Mouse (Mus musculus): ENCODE measurements around the gene Akap2.

The Akap2 gene

DNA sequence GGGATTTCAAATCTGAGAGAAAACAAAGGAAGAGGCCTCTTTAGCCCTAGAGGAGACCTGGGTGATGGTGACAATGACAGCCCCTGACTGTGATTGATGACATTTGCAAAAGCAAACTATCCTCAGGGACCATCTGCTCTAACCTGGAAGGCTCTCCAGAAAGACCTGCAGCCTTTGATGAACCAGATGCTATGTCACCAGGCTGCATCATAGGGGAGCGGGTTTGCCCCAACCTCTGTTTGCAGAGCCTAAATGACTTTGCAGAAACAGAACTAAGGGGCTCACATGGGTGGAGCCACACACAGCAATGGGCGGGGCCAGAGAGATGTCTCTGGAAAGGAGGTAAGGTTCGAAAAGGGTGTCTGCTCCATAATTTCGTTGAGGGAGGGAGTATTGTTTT is 115.6 kb downstream of the Akap2 start:
- no peak for DNase-seq (ENCODE audit: low spot score)

DNA sequence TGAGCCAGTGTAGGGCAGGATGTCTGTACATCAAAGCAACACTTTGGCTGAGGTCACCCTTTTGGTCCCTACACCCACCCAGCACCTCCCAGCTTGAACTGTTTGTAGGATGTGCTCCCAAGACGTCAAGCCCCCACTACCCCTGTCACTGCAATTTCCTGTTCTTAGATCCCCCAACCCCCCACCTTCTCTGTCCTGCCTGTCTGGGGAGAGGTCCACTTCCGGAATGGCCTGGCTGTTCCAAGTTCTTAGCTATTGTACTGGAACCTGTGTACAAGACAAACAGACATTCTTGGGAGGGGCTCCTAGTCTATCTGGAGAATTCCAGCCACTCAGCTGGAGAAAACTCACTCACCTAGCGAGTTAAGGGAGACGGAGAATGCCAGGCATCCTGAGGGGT is 116.7 kb downstream of the Akap2 start:
- no peak for DNase-seq (ENCODE audit: low spot score)

GRCm38 (mm10) chr4:57837089-57837488 is 119.6 kb downstream of the Akap2 start:
- DNase-seq (ENCODE audit: low spot score): no peak

- DNase-seq (ENCODE audit: low spot score): no peak
These were observed 121.9 kb downstream of the Akap2 start for GRCm38 (mm10) chr4:57839343-57839742.

DNA sequence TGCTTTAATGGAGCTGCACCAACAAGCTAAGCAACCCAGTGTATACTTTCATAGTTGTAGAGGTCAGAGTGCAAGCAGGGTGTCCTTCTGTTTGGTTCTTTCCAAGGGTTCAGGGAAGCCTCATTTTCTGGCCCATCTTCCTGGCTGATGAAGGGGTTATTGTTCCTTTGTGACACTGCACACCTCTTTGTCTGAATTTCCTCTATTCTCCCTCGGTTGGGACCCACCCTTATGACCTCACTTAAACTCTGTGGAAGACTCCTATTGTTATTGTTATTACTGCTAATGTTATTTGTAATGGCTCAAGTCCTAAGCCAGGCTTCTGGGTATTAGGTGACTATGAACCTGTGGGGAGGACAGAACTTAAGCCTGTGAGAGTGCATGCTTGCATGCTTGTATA is 124.5 kb downstream of the Akap2 start:
- no peak for DNase-seq (ENCODE audit: low spot score)

DNA sequence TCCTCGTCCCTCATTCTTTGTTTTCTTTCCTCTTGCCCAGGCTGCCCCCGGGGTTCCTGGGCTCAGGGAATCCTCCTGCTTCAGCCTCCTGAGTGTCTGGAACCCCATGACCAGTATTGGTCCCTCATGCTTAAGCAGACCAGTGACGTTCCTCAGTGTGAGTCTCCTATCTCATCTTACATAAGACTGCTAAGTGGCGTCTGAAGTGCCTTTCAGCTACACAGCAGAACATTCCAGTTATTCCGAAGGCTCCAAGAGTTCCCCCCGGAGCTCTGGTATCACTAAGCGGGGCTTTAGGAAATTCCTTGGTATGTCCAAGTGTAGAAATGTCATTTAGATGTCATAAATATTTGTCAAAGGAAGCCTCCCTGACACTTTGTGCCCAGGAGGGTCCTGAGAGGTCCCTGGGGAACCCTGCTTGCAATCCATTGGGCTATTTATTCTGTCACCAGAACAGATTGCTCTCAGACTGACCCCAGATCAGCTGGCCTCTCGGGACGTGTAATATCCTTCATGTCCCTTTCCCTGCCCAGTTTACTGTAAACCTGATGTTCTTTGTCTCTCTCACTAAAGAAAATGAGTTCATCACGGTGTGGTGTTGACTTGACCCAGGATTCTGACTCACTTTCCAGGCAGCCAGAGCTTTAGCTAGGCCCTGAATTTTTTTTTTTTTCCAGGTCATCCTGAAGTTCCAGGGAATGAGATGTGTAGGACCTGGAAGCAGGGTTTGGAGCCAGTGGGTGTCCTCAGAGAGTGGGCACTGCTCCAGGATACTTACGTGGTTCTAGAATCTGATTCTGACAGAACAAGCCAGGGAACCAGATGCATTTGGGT is 125.2 kb downstream of the Akap2 start:
- no peak for DNase-seq (ENCODE audit: low spot score)

- no peak for DNase-seq (ENCODE audit: low spot score)
These were observed 127.6 kb downstream of the Akap2 start for GRCm38 (mm10) chr4:57845031-57845431.

GRCm38 (mm10) chr4:57845541-57846210 is 128.2 kb downstream of the Akap2 start:
- DNase-seq (ENCODE audit: low spot score): no peak

- no peak for DNase-seq (ENCODE audit: low spot score)
These were observed 129.0 kb downstream of the Akap2 start for GRCm38 (mm10) chr4:57846381-57846990.

DNA sequence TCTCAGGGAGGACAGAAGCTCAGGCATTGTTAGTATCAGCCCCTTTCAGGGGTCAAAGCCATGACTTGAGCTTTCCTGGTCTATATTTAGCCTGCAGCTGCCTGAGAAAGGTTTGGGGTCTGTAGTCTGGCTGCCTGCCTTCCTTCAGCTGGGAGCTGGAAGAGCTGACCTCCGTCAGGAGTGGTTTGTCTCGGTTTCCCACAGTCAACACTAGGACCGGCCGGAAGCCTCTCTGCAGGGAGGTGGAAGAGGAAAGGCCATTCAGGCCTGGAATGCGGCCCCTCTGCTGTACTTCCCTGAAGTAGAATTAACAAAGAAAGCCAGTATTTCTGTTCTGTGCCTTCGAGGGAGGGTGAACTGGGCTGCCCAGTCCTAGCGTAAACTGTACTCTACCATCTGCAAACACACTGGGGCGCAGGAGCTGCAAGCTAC is 129.6 kb downstream of the Akap2 start:
- no peak for DNase-seq (ENCODE audit: low spot score)

GRCm38 (mm10) chr4:57847676-57848075 is 130.2 kb downstream of the Akap2 start:
- no peak for DNase-seq (ENCODE audit: low spot score)

- no peak for DNase-seq (ENCODE audit: low spot score)
These were observed 132.0 kb downstream of the Akap2 start for GRCm38 (mm10) chr4:57849465-57849864.

GRCm38 (mm10) chr4:57851731-57852130 is 134.3 kb downstream of the Akap2 start:
- no peak for DNase-seq (ENCODE audit: low spot score)

- DNase-seq (ENCODE audit: low spot score): no peak
These were observed 135.1 kb downstream of the Akap2 start for GRCm38 (mm10) chr4:57852461-57853040.

GRCm38 (mm10) chr4:57854181-57854580 is 136.7 kb downstream of the Akap2 start:
- no peak for DNase-seq (ENCODE audit: low spot score)

DNA sequence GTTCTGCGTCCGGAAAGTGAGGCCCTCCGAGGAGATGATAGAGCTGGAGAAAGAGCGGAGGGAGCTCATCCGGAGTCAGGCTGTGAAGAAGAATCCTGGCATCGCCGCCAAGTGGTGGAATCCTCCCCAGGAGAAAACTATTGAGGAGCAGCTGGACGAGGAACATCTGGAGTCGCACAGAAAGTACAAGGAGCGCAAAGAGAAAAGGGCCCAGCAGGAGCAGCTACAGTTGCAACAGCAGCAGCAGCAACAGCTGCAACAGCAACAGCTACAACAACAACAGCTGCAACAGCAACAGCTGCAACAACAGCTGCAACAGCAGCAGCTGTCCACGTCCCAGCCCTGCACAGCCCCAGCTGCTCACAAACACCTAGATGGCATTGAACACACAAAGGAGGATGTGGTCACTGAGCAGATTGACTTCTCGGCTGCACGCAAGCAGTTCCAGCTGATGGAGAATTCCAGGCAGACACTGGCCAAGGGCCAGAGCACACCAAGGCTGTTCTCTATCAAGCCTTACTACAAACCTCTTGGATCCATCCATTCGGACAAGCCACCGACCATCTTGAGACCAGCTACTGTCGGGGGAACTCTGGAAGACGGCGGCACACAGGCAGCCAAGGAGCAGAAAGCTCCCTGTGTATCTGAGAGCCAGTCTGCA is 138.0 kb downstream of the Akap2 start:
- no peak for DNase-seq (ENCODE audit: low spot score)

GRCm38 (mm10) chr4:57856673-57857072 is 139.2 kb downstream of the Akap2 start:
- DNase-seq (ENCODE audit: low spot score): no peak

GRCm38 (mm10) chr4:57860204-57860611 is 142.8 kb downstream of the Akap2 start:
- DNase-seq (ENCODE audit: low spot score): no peak

DNA sequence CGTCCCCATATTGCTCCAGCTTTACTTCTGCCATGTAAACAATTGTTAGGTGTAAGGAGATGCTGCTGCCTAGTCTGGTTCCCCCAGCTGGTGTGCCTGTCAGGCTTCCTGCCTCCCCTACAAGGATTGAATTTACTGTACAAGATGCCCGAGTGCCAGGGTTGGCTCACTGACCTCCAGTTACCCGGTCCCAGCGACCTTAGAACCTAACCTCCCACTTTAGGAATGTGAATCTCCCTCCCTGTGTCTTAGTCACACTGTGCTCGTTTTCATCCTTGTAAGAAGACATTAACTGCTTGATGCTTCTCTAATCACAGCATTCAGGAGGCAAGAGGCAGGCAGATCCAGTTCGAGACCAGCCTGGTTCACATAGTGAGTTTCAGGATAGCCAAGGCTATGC is 143.7 kb downstream of the Akap2 start:
- DNase-seq (ENCODE audit: low spot score): no peak

- no peak for DNase-seq (ENCODE audit: low spot score)
These were observed 144.4 kb downstream of the Akap2 start for GRCm38 (mm10) chr4:57861856-57862255.

- DNase-seq (ENCODE audit: low spot score): no peak
These were observed 145.0 kb downstream of the Akap2 start for GRCm38 (mm10) chr4:57862269-57862986.

Data from left cerebral cortex, adult 11 months (tissue).